ENCODE assay signal across 14 mouse cellular contexts in the genomic region with DNA sequence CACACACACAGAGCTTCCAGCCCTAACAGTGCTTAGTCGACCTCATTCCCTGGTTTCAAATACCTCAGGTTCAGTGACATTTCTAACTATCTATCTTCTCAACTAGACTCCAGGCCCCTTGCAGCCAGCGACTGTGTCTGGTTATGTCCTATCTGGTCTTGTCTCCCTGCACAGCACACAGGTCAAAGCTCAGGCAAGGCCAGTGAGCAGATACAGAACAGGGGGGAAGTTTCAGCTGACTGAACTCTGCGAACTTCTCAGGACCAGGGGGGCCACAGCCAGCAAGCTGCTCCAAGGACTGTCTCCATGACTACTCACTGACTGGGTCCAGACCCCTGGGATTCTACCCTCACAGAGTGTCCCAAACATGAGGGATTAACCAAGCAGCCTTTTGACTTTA. TPM values are rescaled to one million over a fixed set of nuclear protein-coding genes. Genes with fewer than 3 reads are reported as not detected.
DNase-seq lines count a peak whose midpoint lies in the region; ATAC-seq and TF ChIP-seq lines count a peak whose summit lies in the region.
"Had no signal": no experiment of that assay in that cellular context is flagged by ENCODE, and none has a peak within 500 bp of the region (broad histone marks: within the 10 kb centered on the region; RNA-seq: fewer than 3 reads in every experiment).

No protein-coding gene starts in this region.

- no peak for ATAC-seq in midbrain, embryonic 14.5 days (ENCODE audit: low FRiP score, low TSS enrichment)
- ATAC-seq in liver, embryonic 12.5 days = peak; percentile 54

- H3K4me3 ChIP-seq in kidney, adult 2 months (ENCODE audit: insufficient read depth, low read depth, low read length) = no peak overlapping the region
- H3K4me3 ChIP-seq in midbrain, embryonic 10.5 days = no peak overlapping the region
- no peak overlapping the region for H3K4me3 ChIP-seq in midbrain, embryonic 14.5 days (replicated peaks; ENCODE audit: low read depth, low read length)
- no peak overlapping the region for H3K4me3 ChIP-seq in liver, embryonic 12.5 days
- H3K4me3 ChIP-seq: forebrain, embryonic 12.5 days; gastrocnemius, adult 2 months; megakaryocyte, embryonic 14.5 days had no signal

- peak; percentile 31 for DNase-seq in kidney, adult 2 months
- DNase-seq in kidney, postnatal 10 days = no peak
- DNase-seq in midbrain, embryonic 10.5 days (ENCODE audit: low spot score) = peak; percentile 30
- no peak for DNase-seq in midbrain, embryonic 14.5 days
- DNase-seq in yolk sac, embryonic 10.5 days (ENCODE audit: low spot score) = peak; percentile 74
- no peak for DNase-seq in adipocyte (ENCODE audit: low spot score)
- DNase-seq: cerebellum, adult 9-10 months; gastrocnemius, adult 2 months; lung, adult 2 months; retina, postnatal 1 day; thymus, postnatal 14 days had no signal

- TF ChIP-seq POLR2A in kidney, adult 2 months (IDR thresholded peaks at IDR 0.05; ENCODE audit: low read depth, low read length) = no peak

- H3K36me3 ChIP-seq in kidney, adult 2 months (ENCODE audit: control insufficient read depth, insufficient read depth, low read length) = no peaks in the 10 kb centered on the region
- no peaks in the 10 kb centered on the region for H3K36me3 ChIP-seq in midbrain, embryonic 10.5 days
- no peaks in the 10 kb centered on the region for H3K36me3 ChIP-seq in midbrain, embryonic 14.5 days (ENCODE audit: control insufficient read depth, insufficient read depth, low read length)
- H3K36me3 ChIP-seq in liver, embryonic 12.5 days = no peaks in the 10 kb centered on the region
- H3K36me3 ChIP-seq: forebrain, embryonic 12.5 days had no signal

- H3K9ac ChIP-seq in midbrain, embryonic 14.5 days (replicated peaks; ENCODE audit: low read length) = no peak overlapping the region
- H3K9ac ChIP-seq in liver, embryonic 12.5 days = no peak overlapping the region
- H3K9ac ChIP-seq: forebrain, embryonic 12.5 days had no signal

- WGBS in kidney, adult 2 months = 25% methylated on average over 3 of the region's 3 CpGs
- 41% methylated on average over 3 of the region's 3 CpGs for WGBS in midbrain, embryonic 10.5 days
- WGBS in midbrain, embryonic 14.5 days = 32% methylated on average over 3 of the region's 3 CpGs
- WGBS in liver, embryonic 12.5 days (ENCODE audit: insufficient replicate concordance) = 27% methylated on average over 3 of the region's 3 CpGs

- H3K4me1 ChIP-seq in kidney, adult 2 months (ENCODE audit: control insufficient read depth, insufficient read depth, low read length) = no peaks in the 10 kb centered on the region
- peaks cover 27% of the 10 kb centered on the region for H3K4me1 ChIP-seq in midbrain, embryonic 10.5 days
- no peaks in the 10 kb centered on the region for H3K4me1 ChIP-seq in midbrain, embryonic 14.5 days (ENCODE audit: control insufficient read depth, insufficient read depth, low read length)
- H3K4me1 ChIP-seq in liver, embryonic 12.5 days = peaks cover 27% of the 10 kb centered on the region

- no peak overlapping the region for H3K27ac ChIP-seq in kidney, adult 2 months (ENCODE audit: insufficient read depth, low read depth, low read length)
- peak overlapping the region; percentile 53; the same call in 1 of the 2 replicates for H3K27ac ChIP-seq in midbrain, embryonic 10.5 days (replicated peaks)
- no peak overlapping the region for H3K27ac ChIP-seq in midbrain, embryonic 14.5 days (replicated peaks; ENCODE audit: low read depth, low read length)
- peak overlapping the region; percentile 1; the same call in 1 of the 2 replicates for H3K27ac ChIP-seq in liver, embryonic 12.5 days
- H3K27ac ChIP-seq: forebrain, embryonic 12.5 days; gastrocnemius, adult 2 months had no signal

- H3K9me3 ChIP-seq in midbrain, embryonic 10.5 days (replicated peaks) = no peaks in the 10 kb centered on the region
- no peaks in the 10 kb centered on the region for H3K9me3 ChIP-seq in midbrain, embryonic 14.5 days (ENCODE audit: control insufficient read depth, low read length)
- H3K9me3 ChIP-seq in liver, embryonic 12.5 days (replicated peaks) = no peaks in the 10 kb centered on the region
- H3K9me3 ChIP-seq: forebrain, embryonic 12.5 days; megakaryocyte, embryonic 14.5 days had no signal

- no peaks in the 10 kb centered on the region for H3K27me3 ChIP-seq in kidney, adult 2 months (replicated peaks; ENCODE audit: control insufficient read depth, insufficient read depth, low read length)
- no peaks in the 10 kb centered on the region for H3K27me3 ChIP-seq in midbrain, embryonic 10.5 days (ENCODE audit: low read depth, poor library complexity, severe bottlenecking)
- no peaks in the 10 kb centered on the region for H3K27me3 ChIP-seq in midbrain, embryonic 14.5 days (ENCODE audit: control insufficient read depth, insufficient read depth, low read length)
- peaks cover 38% of the 10 kb centered on the region for H3K27me3 ChIP-seq in liver, embryonic 12.5 days (replicated peaks)
- H3K27me3 ChIP-seq: forebrain, embryonic 12.5 days had no signal

- TF ChIP-seq CTCF in kidney, adult 2 months (conservative IDR thresholded peaks at IDR 0.05; ENCODE audit: insufficient read depth, insufficient read length, low read depth, low read length) = no peak

- no peak overlapping the region for H3K4me2 ChIP-seq in midbrain, embryonic 14.5 days (ENCODE audit: low read length)
- H3K4me2 ChIP-seq in liver, embryonic 12.5 days = no peak overlapping the region
- H3K4me2 ChIP-seq: forebrain, embryonic 12.5 days had no signal

RNA-seq across cellular contexts. Expression of a gene that starts 35.1 kb away (rescaled TPM):
- 38.9 and 41.7 TPM in 2 replicates for polyA plus RNA-seq in kidney, adult 2 months (2012; rRNA removed)
- 19.7 and 28.5 TPM in 2 replicates for polyA plus RNA-seq in midbrain, embryonic 10.5 days (2016; fragmentation: Nextera tagmentation; extraction: Ambion mirVana)
- polyA plus RNA-seq in midbrain, embryonic 14.5 days (2014; fragmentation: Nextera tagmentation; extraction: Ambion mirVana) = 51.0 and 59.3 TPM in 2 replicates
- polyA plus RNA-seq in liver, embryonic 12.5 days (2016; fragmentation: Nextera tagmentation; extraction: Ambion mirVana) = 38.3 and 39.3 TPM in 2 replicates

Comparison
In these comparisons a context has a peak if more than half of its experiments do, and no peak if none do; other contexts are left out.
1. DNase-seq: peak in kidney, adult 2 months (single experiment), midbrain, embryonic 10.5 days (single experiment) and yolk sac, embryonic 10.5 days (single experiment); none in kidney, postnatal 10 days (single experiment), midbrain, embryonic 14.5 days (single experiment) and adipocyte (single experiment).
2. H3K27ac ChIP-seq: peak in midbrain, embryonic 10.5 days (single experiment) and liver, embryonic 12.5 days (single experiment); none in kidney, adult 2 months (single experiment) and midbrain, embryonic 14.5 days (single experiment).